Mouse (Mus musculus) limb, embryonic 10.5 days (tissue): ENCODE measurements around the gene Carhsp1. TPM values are rescaled to one million over a fixed set of nuclear protein-coding genes. Genes with fewer than 3 reads are reported as not detected.

ENCODE experiments used
- DNase-seq: peaks from one replicate; pipeline ENCODE4 v3.0.0-alpha.2; 2017; ENCODE audit warnings: low spot score
- H3K27ac ChIP-seq: fragments of 300-500 bp; sonication (generic); 2 replicates; pipeline ENCODE4 v1.5.1; 2016; ENCODE audit warnings: mild to moderate bottlenecking
- H3K27me3 ChIP-seq: fragments of 300-500 bp; sonication (generic); 2 replicates; pipeline ENCODE4 v1.6.1; 2016; ENCODE audit warnings: low read depth, mild to moderate bottlenecking; ENCODE audit not compliant: poor library complexity, severe bottlenecking
- H3K36me3 ChIP-seq: fragments of 300-500 bp; sonication (generic); 2 replicates; pipeline ENCODE4 v1.6.1; 2016; ENCODE audit warnings: mild to moderate bottlenecking, moderate library complexity
- H3K4me1 ChIP-seq: fragments of 300-500 bp; sonication (generic); 2 replicates; pipeline ENCODE4 v1.6.1; 2016
- H3K4me3 ChIP-seq: fragments of 300-500 bp; sonication (generic); 2 replicates; pipeline ENCODE4 v1.5.1; 2016; ENCODE audit warnings: mild to moderate bottlenecking, moderate library complexity
- H3K9me3 ChIP-seq: fragments of 300-500 bp; sonication (generic); replicated peaks from 2 replicates; pipeline ENCODE4 v1.6.1; 2016; ENCODE audit warnings: mild to moderate bottlenecking
- WGBS: fragments of 180-500 bp; shearing (Covaris S2); methylation state at CpG from one replicate; pipeline ENCODE4 v1.1.7; 2016; 5-methylcytosine and 5-hydroxymethylcytosine counted together
- polyA plus RNA-seq: library from polyadenylated mRNA; unstranded; fragments of >200 nt; fragmentation: Nextera tagmentation; extraction: Ambion mirVana; gene quantifications from 2 replicates; pipeline ENCODE4 v1.2.1, GENCODE M21; 2016

Carhsp1 gene
- 152 and 166 TPM in 2 replicates for polyA plus RNA-seq

DNA sequence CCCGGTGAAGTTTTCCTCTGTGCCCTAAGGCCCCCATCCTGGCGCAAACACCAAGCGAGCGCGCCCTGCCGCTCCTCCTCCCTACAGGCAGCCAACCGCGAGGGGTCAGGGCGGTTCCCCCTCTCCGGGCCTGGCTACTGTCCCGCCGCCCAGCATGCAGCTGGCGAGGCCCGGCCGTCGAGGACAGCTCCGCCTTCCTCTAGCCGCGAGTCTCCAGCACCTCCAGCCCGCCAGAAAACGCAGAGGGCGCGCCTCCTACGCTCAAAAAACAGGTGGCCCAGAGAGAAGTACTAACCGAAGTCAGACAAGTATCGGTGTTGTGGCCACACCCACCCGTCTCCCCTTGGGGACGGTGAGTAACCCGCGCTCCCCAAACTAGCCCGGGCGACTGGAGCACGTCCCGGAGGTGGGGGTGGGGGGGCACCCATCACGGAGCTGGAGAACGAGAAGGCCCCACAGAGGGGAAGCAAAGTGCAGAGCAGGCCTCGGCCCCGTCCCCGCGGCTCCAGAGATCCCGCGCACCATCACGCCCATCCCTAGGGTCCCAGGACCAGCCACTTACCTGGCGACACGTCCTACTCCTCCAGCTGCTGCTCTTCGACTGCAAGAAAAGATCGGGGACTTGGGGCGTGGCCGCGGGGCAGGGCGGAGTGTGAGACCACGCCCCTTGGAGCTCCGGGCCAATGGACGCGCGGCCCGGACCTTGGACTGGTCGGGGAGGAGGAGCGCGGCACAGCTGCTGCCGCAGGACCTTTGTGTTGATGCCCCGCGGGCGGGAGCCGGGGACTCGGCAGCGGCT, at the start of gene Carhsp1:
Carhsp1 (minus strand) TSS at position 605 of the 799 bp plus-strand sequence.
- WGBS = under 1% methylated on average over 67 of the region's 67 CpGs
- Histone ChIP-seq H3K36me3 (peaks cover 20% of the 10 kb centered on the region), H3K27ac (peak within 1 kb of the TSS; percentile 89), H3K27me3 (peaks cover 15% of the 10 kb centered on the region), H3K4me1 (peaks cover 49% of the 10 kb centered on the region), H3K9me3 (no peaks in the 10 kb centered on the region), H3K4me3 (peak within 1 kb of the TSS; percentile 70)
- peak; percentile 98 for DNase-seq

DNA sequence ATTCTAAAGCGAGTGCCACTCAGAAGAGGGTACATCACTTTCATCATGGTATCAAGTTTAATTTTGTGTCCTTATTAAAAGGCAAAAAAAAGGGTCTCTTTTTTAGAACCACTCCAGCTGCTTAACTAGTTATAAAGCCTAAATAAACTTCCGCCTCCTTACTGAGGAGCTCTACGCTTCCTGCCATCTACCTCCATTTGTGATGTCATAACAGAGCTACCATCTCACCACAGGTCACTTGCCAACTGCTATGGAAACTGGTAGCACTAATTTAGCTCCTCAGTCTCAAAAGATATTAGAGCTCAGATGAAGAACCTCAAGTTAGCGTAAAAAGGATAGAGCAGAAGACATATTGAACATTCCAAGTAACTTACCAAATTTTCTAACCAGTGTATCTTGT, 48.5 kb upstream of the Carhsp1 start:
- H3K4me1 ChIP-seq = peaks cover 8% of the 10 kb centered on the region
- H3K9me3 ChIP-seq = no peaks in the 10 kb centered on the region
- H3K4me3 ChIP-seq = no peak overlapping the region
- H3K36me3 ChIP-seq = peaks cover 12% of the 10 kb centered on the region
- H3K27ac ChIP-seq = no peak overlapping the region
- no peak for DNase-seq
- WGBS = 93% methylated on average over 4 of the region's 4 CpGs
- H3K27me3 ChIP-seq = no peaks in the 10 kb centered on the region

DNA sequence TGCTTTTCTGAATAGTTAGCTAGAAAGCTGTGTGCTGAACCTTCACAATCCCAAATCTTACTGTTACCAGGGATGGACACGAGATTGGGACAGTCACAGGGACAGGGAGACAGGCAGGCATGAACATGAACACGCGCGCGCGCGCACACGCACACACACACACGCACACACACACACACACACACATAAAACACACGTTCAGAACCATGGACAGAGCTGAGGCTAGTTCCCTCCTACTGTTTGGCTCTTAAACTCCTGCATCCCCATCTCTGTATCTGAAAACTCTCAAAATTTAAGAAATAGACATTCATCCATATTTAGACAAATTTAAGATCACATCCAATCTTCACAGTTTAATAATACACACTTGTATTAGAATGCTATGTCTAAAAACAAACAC, 45.8 kb upstream of the Carhsp1 start:
- Histone ChIP-seq H3K4me1 (peaks cover 8% of the 10 kb centered on the region), H3K4me3 (no peak overlapping the region), H3K36me3 (peaks cover 39% of the 10 kb centered on the region), H3K9me3 (no peaks in the 10 kb centered on the region), H3K27me3 (no peaks in the 10 kb centered on the region), H3K27ac (no peak overlapping the region)
- WGBS = 95% methylated on average over 10 of the region's 10 CpGs
- DNase-seq = no peak

DNA sequence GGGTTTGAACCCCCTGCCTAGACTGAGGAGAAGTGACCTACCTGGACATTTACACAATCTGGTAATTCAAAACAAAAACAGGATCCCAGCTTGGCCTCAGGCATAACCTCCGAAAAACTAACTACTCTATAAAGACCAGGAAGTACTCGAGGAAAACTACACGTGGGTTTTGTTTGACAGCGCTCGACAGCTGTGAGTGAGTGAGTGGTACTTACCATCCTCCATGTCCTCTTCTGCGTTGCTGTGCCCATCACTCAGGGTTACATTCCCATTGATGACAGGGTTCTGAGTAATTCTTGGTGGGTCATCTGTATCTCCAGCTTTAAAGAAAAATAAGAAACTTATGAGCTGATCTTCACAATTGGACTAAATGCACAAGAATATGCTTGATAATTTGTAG, 44.3 kb upstream of the Carhsp1 start:
- 75% methylated on average over 6 of the region's 6 CpGs for WGBS
- Histone ChIP-seq H3K9me3 (no peaks in the 10 kb centered on the region), H3K4me1 (peaks cover 8% of the 10 kb centered on the region), H3K4me3 (no peak overlapping the region), H3K27me3 (no peaks in the 10 kb centered on the region), H3K27ac (no peak overlapping the region), H3K36me3 (peaks cover 51% of the 10 kb centered on the region)
- no peak for DNase-seq

DNA sequence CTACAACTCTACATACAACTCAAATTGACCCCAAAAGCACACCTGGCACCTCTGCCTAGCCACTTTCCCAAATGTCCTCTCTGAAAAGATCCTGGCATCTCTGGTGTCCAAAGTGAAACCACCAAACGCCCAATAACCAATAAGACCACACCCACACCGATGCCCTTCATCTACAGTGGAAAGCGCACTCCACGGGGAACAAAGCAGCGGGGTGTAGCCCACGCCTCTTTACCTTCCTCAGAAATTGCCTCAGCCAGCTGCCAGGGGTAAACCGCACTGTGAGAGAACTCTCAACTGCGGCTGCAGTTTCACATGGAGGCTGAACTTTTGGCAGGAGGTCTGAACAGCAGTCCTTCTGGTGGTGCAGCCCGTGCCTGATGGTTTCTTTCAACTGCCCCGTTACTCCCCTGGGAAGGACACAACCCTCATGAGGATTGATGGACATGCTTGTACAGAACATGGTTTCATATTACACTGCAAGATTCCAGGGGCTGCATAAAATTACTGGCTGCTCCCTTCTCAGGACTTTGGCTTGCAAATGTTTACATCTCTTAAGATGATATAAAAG, 43.6 kb upstream of the Carhsp1 start:
- H3K27ac ChIP-seq = no peak overlapping the region
- 75% methylated on average over 10 of the region's 10 CpGs for WGBS

DNA sequence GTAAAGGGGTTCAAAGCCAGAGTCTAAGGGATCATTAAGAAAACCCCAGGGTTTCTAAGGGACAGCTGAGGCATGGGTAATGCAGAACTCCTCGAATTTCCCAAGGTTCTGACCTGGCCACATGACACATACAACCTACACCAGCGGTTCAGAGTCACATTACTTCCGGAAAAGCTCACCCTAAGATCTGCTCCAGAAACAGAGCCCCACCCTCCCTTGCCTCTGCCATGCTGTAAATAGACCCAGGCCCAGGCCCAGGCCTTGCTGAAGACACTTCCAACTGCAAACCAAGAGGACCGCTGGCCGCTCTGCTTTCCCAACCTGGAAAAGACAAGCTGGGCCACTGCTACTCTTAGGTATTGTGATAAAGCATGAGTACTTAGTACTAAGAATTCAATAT, 42.9 kb upstream of the Carhsp1 start:
- H3K9me3 ChIP-seq = no peaks in the 10 kb centered on the region
- H3K36me3 ChIP-seq = peaks cover 66% of the 10 kb centered on the region
- DNase-seq = no peak
- 91% methylated on average over 5 of the region's 5 CpGs for WGBS
- peaks cover 8% of the 10 kb centered on the region for H3K4me1 ChIP-seq
- no peak overlapping the region for H3K27ac ChIP-seq
- H3K27me3 ChIP-seq = no peaks in the 10 kb centered on the region
- H3K4me3 ChIP-seq = no peak overlapping the region

More for the DNA sequence above, 43.6 kb upstream of the Carhsp1 start:
- H3K36me3 ChIP-seq = peaks cover 58% of the 10 kb centered on the region
- peaks cover 8% of the 10 kb centered on the region for H3K4me1 ChIP-seq
- H3K4me3 ChIP-seq = no peak overlapping the region
- no peak for DNase-seq
- H3K9me3 ChIP-seq = no peaks in the 10 kb centered on the region
- H3K27me3 ChIP-seq = no peaks in the 10 kb centered on the region

DNA sequence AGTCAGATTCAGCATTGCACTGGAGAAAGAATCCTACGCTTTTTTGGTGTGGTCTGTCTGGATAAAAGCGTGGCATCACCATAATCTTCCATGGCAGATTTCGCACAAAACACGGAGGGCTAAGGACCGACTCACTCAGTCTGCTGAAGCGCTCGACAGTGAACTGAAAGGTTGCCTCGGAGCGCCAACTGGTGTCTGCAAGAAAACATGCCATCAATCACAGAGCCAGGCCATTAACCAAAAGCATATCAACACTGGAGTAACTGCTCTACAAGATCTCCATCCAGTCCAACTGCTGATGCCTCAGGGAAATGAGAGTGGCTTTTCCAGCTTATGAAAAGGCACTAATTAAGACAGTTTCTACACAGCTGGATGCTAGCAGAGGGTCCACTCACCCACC, 40.0 kb upstream of the Carhsp1 start:
- H3K4me3 ChIP-seq = no peak overlapping the region
- H3K9me3 ChIP-seq = no peaks in the 10 kb centered on the region
- WGBS = 88% methylated on average over 9 of the region's 9 CpGs
- no peak overlapping the region for H3K27ac ChIP-seq
- no peak for DNase-seq
- H3K4me1 ChIP-seq = peaks cover 8% of the 10 kb centered on the region
- no peaks in the 10 kb centered on the region for H3K27me3 ChIP-seq
- peaks cover 94% of the 10 kb centered on the region for H3K36me3 ChIP-seq

DNA sequence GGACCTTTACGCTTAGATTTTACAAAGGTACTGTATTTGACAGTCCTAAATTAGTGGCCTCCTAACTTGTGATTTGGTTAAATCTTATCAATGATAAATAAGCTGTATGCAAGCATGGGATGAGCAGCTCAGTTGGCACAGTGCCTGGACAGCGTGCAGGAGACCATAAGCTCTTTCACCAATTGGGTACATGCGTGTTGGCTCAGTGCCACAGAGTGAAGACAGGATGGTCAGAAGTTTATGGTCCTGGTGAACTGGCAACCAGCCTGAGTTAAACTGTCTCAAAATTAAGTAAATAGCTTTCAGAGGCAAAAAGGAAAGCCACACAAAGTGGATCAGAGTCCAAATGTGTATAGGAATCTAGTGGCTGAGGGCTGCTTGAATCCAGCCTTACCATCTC, 28.6 kb upstream of the Carhsp1 start:
- 97% methylated on average over 3 of the region's 3 CpGs for WGBS
- Histone ChIP-seq H3K9me3 (no peaks in the 10 kb centered on the region), H3K4me1 (no peaks in the 10 kb centered on the region), H3K27me3 (no peaks in the 10 kb centered on the region), H3K4me3 (no peak overlapping the region), H3K36me3 (peaks cover 100% of the 10 kb centered on the region), H3K27ac (no peak overlapping the region)
- no peak for DNase-seq

DNA sequence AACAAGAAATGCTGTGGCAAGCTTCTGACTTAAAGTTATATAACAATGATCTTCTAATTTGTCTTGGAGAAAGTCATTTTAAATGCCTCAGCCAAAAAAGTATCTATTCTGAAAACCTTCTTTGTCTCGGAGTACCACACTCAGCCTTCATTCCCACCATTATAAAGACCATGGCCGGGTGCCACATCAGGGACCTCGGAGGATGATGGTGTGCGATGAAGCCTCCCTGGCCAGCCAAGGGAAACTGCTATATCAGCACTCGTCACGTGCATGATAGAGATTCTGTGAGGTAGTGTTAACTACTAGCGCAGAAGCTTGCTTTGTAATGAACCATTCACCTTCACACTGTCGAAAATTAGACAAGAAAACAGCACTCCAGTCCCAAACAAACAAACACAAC, 27.6 kb upstream of the Carhsp1 start:
- Histone ChIP-seq H3K27ac (no peak overlapping the region), H3K36me3 (peaks cover 100% of the 10 kb centered on the region), H3K27me3 (no peaks in the 10 kb centered on the region), H3K4me3 (no peak overlapping the region), H3K9me3 (no peaks in the 10 kb centered on the region), H3K4me1 (no peaks in the 10 kb centered on the region)
- no peak for DNase-seq
- 94% methylated on average over 8 of the region's 8 CpGs for WGBS

DNA sequence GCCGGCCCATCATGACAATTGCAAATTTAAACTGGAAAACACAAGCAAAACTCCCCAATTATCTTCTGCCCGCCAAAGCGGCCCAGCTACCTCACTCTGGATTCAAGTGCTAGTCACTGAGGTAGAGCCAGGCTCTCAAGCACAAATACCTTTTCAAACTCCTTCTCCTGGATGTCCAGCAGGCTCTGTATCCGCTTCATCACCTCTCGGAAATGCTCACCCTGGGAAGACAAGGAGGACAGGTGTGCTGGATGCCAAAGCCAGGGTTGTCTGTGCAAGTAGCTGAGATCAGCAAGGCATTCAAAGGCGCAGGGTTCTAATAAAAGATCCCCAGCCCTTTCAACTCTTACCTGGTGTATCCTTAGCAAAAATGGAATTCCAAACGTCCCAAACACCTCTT, 19.3 kb upstream of the Carhsp1 start:
- no peak overlapping the region for H3K27ac ChIP-seq
- 92% methylated on average over 7 of the region's 7 CpGs for WGBS
- no peaks in the 10 kb centered on the region for H3K27me3 ChIP-seq
- H3K4me3 ChIP-seq = no peak overlapping the region
- peaks cover 99% of the 10 kb centered on the region for H3K36me3 ChIP-seq
- no peaks in the 10 kb centered on the region for H3K4me1 ChIP-seq
- DNase-seq = no peak
- H3K9me3 ChIP-seq = no peaks in the 10 kb centered on the region

DNA sequence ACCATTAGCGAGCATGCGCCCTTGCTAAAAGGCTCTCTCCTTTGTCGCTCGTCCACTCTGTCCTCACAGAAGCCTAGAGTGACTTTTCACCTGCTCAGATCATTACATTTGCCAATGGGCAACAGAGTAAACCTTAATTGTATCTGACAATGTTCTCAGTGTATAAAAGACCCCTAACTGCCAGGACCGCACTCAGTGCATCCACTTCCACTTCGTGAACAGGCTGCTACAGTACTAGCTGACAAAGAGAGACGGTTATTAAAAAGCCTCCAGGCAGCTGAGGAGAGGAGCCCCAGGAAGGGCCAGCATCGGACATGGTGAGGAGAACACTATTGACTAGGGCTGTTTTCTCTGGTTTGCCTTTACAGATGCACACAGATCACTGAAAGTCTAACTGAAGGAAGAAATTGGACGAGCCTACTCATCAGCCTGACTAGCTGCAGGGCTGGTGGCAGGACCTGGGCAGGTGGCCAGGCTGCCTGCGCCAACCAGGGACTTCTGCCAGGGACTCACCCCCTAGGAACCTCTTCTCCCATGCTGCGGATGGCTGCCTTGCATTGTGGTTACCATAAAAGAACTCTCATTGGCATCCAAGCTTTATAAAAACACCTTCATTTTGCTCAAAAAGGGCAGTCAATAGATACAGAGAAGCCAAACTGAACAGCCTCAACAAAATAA, 18.2 kb upstream of the Carhsp1 start:
- Histone ChIP-seq H3K4me3 (no peak overlapping the region), H3K4me1 (no peaks in the 10 kb centered on the region), H3K27me3 (no peaks in the 10 kb centered on the region), H3K9me3 (no peaks in the 10 kb centered on the region), H3K27ac (no peak overlapping the region), H3K36me3 (peaks cover 89% of the 10 kb centered on the region)
- DNase-seq = no peak
- WGBS = 95% methylated on average over 11 of the region's 11 CpGs

DNA sequence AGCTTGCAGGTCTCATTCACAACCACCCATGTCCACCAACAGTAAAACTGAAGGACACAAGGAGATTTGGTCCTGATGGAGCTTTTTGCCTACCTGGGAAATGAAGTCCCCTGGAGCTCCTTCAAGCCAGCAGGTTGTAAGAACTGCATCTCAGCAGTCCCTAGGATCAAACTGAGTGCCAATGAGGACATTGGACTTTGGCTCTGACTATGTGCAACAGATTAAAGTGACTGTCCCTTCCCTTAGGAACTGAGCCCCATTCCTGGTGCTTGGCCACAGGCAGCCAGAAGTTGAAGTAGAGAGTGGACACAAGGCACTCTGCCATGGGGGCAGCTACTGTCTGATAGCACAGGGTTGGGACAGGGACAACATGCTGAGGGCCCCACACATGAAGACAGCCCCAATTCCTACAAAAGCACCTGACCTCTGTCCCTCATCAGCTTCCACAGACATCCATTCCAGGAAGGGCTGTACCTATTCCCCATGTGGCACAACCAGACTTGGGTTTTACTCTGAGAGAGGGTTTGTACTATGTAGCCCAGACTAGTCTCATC, 15.7 kb upstream of the Carhsp1 start:
- H3K4me3 ChIP-seq = no peak overlapping the region
- H3K9me3 ChIP-seq = no peaks in the 10 kb centered on the region
- H3K27me3 ChIP-seq = no peaks in the 10 kb centered on the region
- peaks cover 73% of the 10 kb centered on the region for H3K36me3 ChIP-seq
- DNase-seq = no peak
- H3K4me1 ChIP-seq = no peaks in the 10 kb centered on the region
- no peak overlapping the region for H3K27ac ChIP-seq
